Mouse (Mus musculus): Measurements from ENCODE around the gene Ndufa11. TPM values are rescaled to one million over a fixed set of nuclear protein-coding genes. Genes with fewer than 3 reads are reported as not detected.

Ndufa11 gene
- polyA plus RNA-seq, 2 experiments from 2014 or later: 225 to 227 TPM

DNA sequence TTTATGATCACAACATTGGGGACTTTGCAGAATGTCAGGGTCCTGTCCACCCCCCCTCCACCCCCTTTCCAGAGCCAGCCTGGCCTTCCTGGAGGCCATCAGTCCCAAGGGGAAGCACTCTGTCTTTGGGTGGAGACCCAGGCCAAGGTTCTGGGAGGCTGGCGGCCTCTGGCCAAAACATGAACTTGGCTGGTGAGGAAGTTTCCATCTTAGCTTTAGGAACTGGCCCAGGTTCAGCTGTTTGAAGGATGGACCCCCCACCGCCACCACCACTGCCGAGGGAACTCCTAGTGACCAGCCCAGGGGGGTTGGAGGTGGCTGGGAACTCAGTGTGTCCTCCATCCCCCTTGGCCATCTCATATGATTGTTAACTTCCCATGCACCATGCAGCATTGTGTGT lies 43.5 kb downstream of the Ndufa11 start:
- no peak for ATAC-seq

DNA sequence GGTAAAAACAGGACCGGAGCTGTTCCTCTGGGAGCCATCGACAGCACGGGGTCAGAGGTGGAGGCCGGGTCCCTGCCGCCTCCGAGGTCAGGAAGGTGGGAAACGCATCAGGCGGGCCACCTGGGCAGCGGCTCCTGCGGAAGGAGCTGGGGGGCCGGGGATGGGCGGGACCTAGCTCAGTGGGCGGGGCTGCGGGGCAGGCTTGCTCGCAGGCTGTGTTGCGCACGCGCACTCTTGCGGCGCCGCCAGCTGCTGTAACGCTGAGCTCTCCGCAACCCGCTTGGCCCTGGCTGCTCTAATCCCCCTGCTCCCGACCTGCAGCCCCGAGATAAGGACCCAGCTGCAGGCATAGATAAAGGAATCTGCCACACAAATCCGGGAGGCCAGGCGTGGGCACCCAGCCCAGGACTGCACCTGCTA lies 44.4 kb downstream of the Ndufa11 start:
- peak; percentile 33 for ATAC-seq

DNA sequence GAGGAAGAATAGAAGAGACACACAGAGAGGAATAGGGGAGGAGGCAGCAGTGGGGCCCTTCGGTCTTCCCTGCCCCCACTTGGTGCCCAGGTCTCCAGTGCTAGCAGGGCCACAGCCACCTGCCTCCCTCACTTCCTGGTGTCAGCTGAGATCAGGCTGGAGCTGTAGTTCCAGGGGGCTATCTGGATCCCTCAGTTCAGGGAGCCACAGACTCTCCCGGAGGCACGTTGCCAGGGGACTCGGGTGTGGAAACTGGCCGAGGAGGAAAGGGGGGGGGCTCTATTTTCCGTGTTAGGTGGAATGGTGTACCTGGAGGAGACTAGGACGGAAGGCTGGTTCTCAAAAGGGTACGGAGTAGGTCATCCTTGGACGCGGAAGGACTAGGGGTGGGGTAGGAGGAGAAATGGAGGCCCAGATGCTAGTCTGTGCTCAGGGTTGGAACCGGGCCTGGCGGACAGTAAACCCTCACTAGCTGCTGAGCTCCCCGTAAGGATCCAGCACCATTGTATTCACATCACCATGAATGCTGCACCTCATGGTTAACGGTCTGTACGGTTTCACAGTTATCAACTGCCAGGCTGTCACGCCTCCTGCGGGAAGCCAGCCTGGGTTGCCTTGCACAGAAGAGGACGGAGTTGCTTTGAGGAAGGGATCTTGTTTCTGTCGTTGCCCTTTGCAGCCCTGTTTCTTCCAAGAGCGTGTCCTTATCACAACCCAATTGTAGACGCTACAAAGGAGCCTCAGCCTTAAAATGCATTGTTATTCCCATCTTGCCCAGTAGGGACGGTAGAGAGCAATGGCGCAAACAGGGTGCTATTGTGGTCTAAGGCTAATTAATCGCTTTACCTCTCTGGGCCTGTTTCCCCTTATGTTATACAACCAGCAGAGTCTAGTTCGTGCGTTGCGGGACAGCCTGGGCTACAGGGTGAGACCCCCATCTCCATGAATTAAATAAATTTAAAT lies 45.5 kb downstream of the Ndufa11 start:
- peak; percentile 37 for ATAC-seq

DNA sequence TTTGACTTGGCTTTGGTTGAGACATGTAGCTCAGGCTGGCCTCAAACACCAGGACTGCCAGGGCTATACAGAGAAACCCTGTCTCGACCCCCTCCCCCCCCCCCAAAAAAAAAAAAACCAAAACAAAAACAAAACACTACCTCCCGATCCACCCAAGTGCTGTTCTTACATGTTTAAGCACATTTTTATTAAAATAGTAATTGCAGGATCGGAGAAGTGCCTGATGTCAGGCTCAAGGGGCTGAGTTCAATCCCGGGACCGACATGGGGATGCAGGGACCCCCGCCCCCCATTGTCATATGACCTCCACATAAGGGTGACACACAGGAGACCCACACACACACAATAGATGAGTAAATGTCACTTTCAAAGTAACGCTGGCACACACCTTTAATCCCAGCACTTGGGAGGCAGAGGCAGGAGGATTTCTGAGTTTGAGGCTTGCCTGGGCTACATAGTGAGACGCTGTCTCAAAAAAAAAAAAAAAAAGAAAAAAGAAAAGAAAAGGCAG lies 46.2 kb downstream of the Ndufa11 start:
- ATAC-seq: no peak

DNA sequence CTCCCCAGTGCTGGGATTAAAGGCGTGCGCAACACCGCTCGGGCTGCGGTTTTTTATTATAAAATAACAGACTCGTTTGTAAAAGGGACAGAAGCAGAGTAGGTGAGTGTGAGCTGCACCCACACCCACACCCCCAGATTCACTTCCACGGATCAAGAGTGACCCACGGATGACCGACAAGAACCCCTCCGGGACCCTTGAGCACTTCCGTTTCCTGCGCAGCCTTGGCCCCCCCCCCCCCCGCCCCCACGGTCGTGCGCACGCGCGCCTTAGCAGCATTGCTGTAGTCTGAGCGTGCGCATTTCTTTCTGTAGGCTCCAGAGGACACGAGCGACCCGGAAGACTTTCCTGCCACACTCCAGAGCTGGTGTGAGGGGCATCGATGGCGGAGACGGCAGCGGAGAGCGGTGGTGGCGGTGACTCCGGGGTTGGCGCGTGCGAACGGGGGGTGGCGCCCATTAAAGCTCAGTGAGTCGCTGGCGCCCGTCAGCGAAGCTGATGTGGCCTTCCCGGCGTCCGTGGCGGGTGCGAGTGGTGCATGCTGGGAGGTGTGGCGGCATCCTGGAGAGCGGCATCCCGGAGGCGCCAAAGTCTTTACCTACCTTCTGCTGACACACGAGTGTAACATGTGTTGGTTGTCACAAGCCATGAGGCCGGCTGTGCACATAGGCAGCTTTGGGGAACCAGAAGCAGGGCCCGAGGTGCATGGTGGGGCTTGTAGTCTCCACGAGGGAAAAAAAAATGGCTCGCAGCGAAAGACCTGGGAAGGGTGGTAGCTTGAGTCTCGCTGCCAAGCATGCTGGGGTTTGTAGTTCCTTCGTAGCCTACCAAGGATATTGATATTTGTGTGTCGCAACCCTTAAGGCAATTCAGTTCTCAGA lies 47.1 kb downstream of the Ndufa11 start, which contains the start of gene Dus3l:
Dus3l (plus strand) TSS at position 284 of the 881 bp plus-strand sequence.
- ATAC-seq: peak; percentile 84

DNA sequence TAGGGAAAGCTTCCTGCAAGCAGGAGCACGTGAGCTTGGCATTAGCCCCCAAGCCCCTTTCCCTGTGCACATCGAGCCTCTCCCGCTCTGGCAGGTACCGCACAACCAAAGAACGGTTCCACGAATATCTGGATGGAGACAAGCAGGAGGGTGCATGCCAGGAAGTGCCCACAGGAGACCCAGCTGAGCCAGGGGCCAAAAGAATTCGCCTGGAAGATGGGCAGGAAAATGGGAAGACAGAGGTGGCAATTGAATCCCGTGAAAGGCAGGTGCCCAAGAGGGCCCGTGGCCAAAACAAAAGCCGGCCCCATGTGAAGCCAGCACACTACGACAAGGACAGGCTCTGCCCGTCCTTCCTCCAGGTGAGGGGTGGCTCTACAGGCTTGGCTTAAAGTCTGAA lies 47.9 kb downstream of the Ndufa11 start:
- ATAC-seq: no peak

DNA sequence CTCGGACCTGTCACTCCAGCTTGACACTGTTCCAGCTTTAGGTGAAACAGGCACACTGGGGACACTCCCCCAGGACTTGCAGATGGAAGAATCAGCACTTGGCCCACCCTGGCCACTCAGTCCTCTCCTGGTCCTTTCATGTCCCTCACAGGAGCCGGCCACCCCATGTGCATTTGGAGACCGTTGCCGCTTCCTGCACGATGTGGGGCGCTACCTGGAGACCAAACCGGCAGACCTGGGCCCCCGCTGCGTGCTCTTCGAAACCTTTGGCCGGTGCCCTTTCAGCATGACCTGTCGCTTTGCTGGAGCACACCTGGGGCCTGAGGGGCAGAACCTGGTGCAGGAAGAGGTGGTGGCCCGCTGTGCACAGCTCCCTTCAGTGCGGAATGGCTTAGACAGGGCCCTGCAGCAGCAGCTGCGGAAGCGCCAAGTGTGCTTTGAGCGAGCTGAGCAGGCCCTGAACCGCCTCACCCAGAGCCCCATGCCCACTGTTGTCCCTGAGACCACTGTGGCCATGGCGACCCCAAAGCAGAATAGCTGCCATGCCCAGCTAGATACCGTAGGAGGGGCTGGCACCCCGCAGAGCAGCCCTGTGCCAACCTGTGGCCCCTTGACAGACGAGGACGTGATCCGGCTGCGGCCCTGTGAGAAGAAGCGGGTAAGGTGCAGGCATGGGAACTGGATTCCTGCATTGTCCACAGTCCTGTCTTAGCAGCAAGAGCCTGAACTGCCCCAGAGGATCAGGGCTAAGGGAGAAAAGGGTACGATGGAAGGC lies 49.3 kb downstream of the Ndufa11 start:
- no peak for ATAC-seq

DNA sequence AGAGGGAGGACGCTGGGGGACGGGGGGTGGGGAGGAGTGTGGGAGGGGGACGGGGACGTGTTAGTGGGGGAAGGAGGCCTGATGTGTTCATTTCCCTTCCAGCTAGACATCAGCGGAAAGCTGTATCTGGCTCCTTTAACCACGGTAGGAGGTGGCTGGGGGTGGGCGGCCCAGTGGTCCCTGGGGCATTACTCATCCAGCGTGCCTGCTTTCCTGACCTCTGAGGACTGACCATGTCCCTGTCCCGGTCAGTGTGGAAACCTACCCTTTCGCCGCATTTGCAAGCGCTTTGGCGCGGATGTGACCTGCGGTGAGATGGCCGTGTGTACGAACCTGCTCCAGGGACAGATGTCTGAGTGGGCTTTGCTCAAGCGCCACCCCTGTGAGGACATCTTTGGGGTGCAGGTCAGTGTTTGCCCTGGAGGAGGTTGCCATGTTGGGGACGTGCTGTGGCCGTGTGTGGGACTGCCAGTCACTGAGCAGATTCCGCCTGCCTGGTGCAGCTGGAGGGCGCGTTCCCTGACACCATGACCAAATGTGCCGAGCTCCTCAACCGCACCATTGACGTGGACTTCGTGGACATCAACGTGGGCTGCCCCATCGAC lies 50.1 kb downstream of the Ndufa11 start:
- no peak for ATAC-seq

DNA sequence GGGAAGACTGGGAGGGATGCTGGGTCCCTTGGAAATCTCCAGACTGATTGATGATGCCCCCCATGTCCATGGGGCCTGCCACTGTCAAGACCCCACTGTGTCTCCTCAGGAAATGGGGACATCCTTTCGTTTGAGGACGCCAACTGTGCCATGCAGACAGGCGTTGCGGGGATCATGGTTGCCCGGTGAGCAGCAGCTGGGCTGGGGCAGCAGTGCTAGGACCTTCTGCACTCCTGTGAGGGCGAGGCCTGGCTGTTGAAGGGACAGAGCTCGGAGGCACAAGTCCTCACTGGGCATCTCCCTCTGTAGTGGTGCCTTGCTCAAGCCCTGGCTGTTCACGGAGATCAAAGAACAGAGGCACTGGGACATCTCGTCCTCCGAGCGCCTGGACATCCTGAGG lies 51.4 kb downstream of the Ndufa11 start:
- no peak for ATAC-seq

DNA sequence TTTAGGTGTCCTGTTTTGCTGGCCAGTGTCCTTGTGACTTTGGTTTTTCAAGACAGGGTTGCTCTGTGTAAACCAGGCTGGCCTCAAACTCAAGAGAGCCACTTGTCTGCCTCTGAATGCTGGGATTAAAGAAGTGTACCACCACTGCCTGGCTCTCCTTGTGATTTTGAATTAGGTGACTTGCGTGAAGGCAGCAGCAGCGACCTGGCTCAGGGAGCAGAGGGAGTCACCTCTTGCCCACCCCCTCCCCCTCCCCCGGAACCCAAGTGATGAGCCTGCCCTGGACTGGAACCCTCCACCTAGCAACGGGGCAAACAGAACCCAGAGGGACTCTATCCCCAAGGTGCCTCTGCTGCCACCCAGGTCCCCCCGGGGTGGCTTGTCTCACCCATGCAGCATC lies 52.4 kb downstream of the Ndufa11 start, which contains the start of gene Prr22:
Prr22 (plus strand) TSS at position 301 of the 400 bp plus-strand sequence.
- ATAC-seq: no peak

Other genes with a start within 250 kb of the Ndufa11 start
- 1 to 10 TPM; 5.5 to 8.9 TPM for gene Ptprs, start 241.3 kb upstream of the Ndufa11 start, polyA plus RNA-seq (2017; shearing (Covaris generic))
- not detected for gene Znrf4, start 205.3 kb upstream of the Ndufa11 start, polyA plus RNA-seq (2017; shearing (Covaris generic))
- gene Gm20219, start 163.4 kb upstream of the Ndufa11 start, polyA plus RNA-seq (2017; shearing (Covaris generic)): 1 to 10 TPM; 3.1 to 3.2 TPM
- gene Safb2, start 133.2 kb upstream of the Ndufa11 start, polyA plus RNA-seq (2017; shearing (Covaris generic)): 10 to 100 TPM; 36.8 to 53.1 TPM
- 10 to 100 TPM; 52.6 to 55.0 TPM for gene Safb, start 132.9 kb upstream of the Ndufa11 start, polyA plus RNA-seq (2017; shearing (Covaris generic))
- gene 2410015M20Rik, start 108.0 kb upstream of the Ndufa11 start, polyA plus RNA-seq (2017; shearing (Covaris generic)): 100 to 1,000 TPM; 280 to 291 TPM
- gene Rpl36, start 104.4 kb upstream of the Ndufa11 start, polyA plus RNA-seq (2017; shearing (Covaris generic)): 1,000 to 10,000 TPM; 3,663 to 4,818 TPM
- 1 to 10 TPM; 4.5 to 8.0 TPM for gene Lonp1, start 90.9 kb upstream of the Ndufa11 start, polyA plus RNA-seq (2017; shearing (Covaris generic))
- 1 to 10 TPM; 2.6 to 3.5 TPM for gene Catsperd, start 89.6 kb upstream of the Ndufa11 start, polyA plus RNA-seq (2017; shearing (Covaris generic))
- 10 to 100 TPM; 55.5 to 79.5 TPM for gene Ranbp3, start 44.5 kb upstream of the Ndufa11 start, polyA plus RNA-seq (2017; shearing (Covaris generic))
- 1 to 10 TPM; 5.8 to 8.2 TPM for gene Vmac, start 255 bp downstream of the Ndufa11 start, polyA plus RNA-seq (2017; shearing (Covaris generic))
- not detected for gene Nrtn, start 39.8 kb downstream of the Ndufa11 start, polyA plus RNA-seq (2017; shearing (Covaris generic))
- gene Dus3l, start 47.0 kb downstream of the Ndufa11 start, polyA plus RNA-seq (2017; shearing (Covaris generic)): 10 to 100 TPM; 30.3 to 41.2 TPM
- 1 to 10 TPM in 1 of 2 experiments, under 1 TPM in 1; 0.24 to 1.1 TPM for gene Prr22, start 52.5 kb downstream of the Ndufa11 start, polyA plus RNA-seq (2017; shearing (Covaris generic))
- gene Rfx2, start 113.2 kb downstream of the Ndufa11 start, polyA plus RNA-seq (2017; shearing (Covaris generic)): 1 to 10 TPM; 1.2 to 2.1 TPM
- under 1 TPM in 1 of 2 experiments, not detected in 1; 0.12 TPM for gene Acsbg2, start 156.7 kb downstream of the Ndufa11 start, polyA plus RNA-seq (2017; shearing (Covaris generic))
- under 1 TPM in 1 of 2 experiments, not detected in 1; 0.31 TPM for gene 1700061G19Rik, start 157.7 kb downstream of the Ndufa11 start, polyA plus RNA-seq (2017; shearing (Covaris generic))
- gene Mllt1, start 217.6 kb downstream of the Ndufa11 start, polyA plus RNA-seq (2017; shearing (Covaris generic)): 1 to 10 TPM; 4.5 to 7.0 TPM

All from CD4-positive, CD25-positive, alpha-beta regulatory T cell, adult 4 months (primary cell).